Mouse (Mus musculus) embryonic facial prominence, embryonic 14.5 days (tissue): ENCODE data around the gene Gm5431. TPM values are rescaled to one million over a fixed set of nuclear protein-coding genes. Genes with fewer than 3 reads are reported as not detected.

Source experiments
- ATAC-seq: fragments of 200-750 bp; cut with Nextera tagmentation; 2 replicates; pipeline ENCODE4 v1.8.0; 2017; ENCODE audit warnings: low read depth, moderate number of reproducible peaks, moderate TSS enrichment
- DNase-seq: peaks from one replicate; pipeline ENCODE4 v3.0.0-alpha.2; 2015; ENCODE audit warnings: low spot score
- H3K27ac ChIP-seq: fragments of 300-500 bp; sonication (generic); replicated peaks from 2 replicates; pipeline ENCODE4 v1.5.1; 2014; ENCODE audit warnings: low read depth, mild to moderate bottlenecking, low read length, moderate library complexity
- H3K27me3 ChIP-seq: fragments of 300-500 bp; sonication (generic); replicated peaks from 2 replicates; pipeline ENCODE4 v1.6.1; 2014; ENCODE audit warnings: low read length; ENCODE audit not compliant: control insufficient read depth, insufficient read depth
- H3K36me3 ChIP-seq: fragments of 300-500 bp; sonication (generic); 2 replicates; pipeline ENCODE4 v1.6.1; 2014; ENCODE audit warnings: low read length, mixed read lengths; ENCODE audit not compliant: control insufficient read depth, insufficient read depth
- H3K4me1 ChIP-seq: fragments of 300-500 bp; sonication (generic); 2 replicates; pipeline ENCODE4 v1.6.1; 2014; ENCODE audit warnings: antibody characterized with exemption, low read length; ENCODE audit not compliant: control insufficient read depth, insufficient read depth
- H3K4me2 ChIP-seq: fragments of 300-500 bp; sonication (generic); 2 replicates; pipeline ENCODE4 v1.6.1; 2014; ENCODE audit warnings: low read depth, mild to moderate bottlenecking, low read length, moderate library complexity, mixed read lengths
- H3K4me3 ChIP-seq: fragments of 300-500 bp; sonication (generic); 2 replicates; pipeline ENCODE4 v1.5.1; 2014; ENCODE audit warnings: low read depth, mild to moderate bottlenecking, low read length
- H3K9ac ChIP-seq: fragments of 300-500 bp; sonication (generic); 2 replicates; pipeline ENCODE4 v1.6.1; 2014; ENCODE audit warnings: low read depth, mild to moderate bottlenecking, low read length, moderate library complexity, mixed read lengths
- H3K9me3 ChIP-seq: fragments of 300-500 bp; sonication (generic); 2 replicates; pipeline ENCODE4 v1.6.1; 2016; ENCODE audit warnings: low read length; ENCODE audit not compliant: control insufficient read depth
- WGBS: fragments of 180-500 bp; shearing (Covaris S2); extraction: QIAGEN DNeasy Blood & Tissue Kit; methylation state at CpG from one replicate; pipeline ENCODE4 v1.1.7; 2014; 5-methylcytosine and 5-hydroxymethylcytosine counted together
- polyA plus RNA-seq: library from polyadenylated mRNA; unstranded; fragments of >200 nt; fragmentation: Nextera tagmentation; extraction: Ambion mirVana; gene quantifications from 2 replicates; pipeline ENCODE4 v1.2.1, GENCODE M21; 2014

Gm5431 gene
- polyA plus RNA-seq, 1 experiment from 2014 or later: 0.36 TPM

DNA sequence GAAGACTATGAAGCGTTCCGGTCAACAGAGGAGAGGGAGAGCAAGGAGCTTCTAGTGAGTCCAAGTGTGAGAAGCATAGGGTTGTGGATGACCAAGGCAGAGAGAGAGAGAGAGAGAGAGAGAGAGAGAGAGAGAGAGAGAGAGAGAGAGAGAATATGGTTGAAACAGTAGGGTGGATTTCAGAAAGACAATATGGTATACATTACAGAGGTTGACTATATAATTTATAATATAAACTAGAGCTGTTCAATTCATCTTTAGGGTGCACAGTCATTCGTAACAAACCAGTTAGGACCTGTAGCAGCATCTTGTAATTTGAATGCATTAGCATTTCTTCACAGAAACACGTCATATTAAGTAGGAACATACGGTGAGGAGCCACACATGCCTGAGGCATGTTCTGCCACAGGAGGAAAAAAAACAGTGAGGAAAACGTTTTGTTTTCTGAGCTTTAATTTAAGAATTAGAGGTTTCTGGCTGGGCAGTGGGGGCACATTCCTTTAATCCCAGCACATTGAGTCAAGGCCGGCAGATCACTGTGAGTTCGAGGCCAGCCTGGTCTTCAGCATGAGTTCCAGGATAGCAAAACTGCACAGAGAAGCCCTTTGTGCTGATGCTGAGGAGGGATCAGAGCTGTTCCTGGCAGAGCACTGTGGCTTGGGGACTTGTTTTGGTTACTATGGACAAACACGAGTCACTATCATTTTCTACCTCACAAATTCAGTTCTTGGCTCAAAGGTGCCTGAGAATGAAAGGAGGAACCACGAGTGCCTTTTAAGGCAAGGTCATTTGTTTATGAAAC, 62.9 kb downstream of the Gm5431 start:
- Histone ChIP-seq H3K36me3 (no peaks in the 10 kb centered on the region), H3K4me1 (peaks cover 8% of the 10 kb centered on the region), H3K4me2 (peak overlapping the region; percentile 79), H3K27ac (no peak overlapping the region), H3K27me3 (no peaks in the 10 kb centered on the region), H3K9me3 (no peaks in the 10 kb centered on the region), H3K9ac (no peak overlapping the region), H3K4me3 (peak overlapping the region; percentile 78)
- WGBS: 60% methylated on average over 10 of the region's 10 CpGs
- ATAC-seq: no peak
- DNase-seq: no peak

- ATAC-seq (no peak), DNase-seq (peak; percentile 49)
- 2% methylated on average over 16 of the region's 16 CpGs for WGBS
- Histone ChIP-seq H3K36me3 (no peaks in the 10 kb centered on the region), H3K9me3 (no peaks in the 10 kb centered on the region), H3K4me1 (peaks cover 8% of the 10 kb centered on the region), H3K9ac (peak overlapping the region; percentile 72), H3K27me3 (no peaks in the 10 kb centered on the region), H3K27ac (peak overlapping the region; percentile 33; the same call in 1 of the 2 replicates), H3K4me3 (peak overlapping the region; percentile 78), H3K4me2 (peak overlapping the region; percentile 79)
Measured at GRCm38 (mm10) chr11:48838181-48838797, 63.7 kb downstream of the Gm5431 start.

Other genes starting within 250 kb of the Gm5431 start
- gene Rack1, start 101.9 kb downstream of the Gm5431 start, polyA plus RNA-seq: 912 and 926 TPM in 2 replicates
- gene Trim41, start 84.9 kb downstream of the Gm5431 start, polyA plus RNA-seq: 5.2 and 5.3 TPM in 2 replicates
- gene Trim7, start 76.1 kb downstream of the Gm5431 start, polyA plus RNA-seq: 1.3 TPM in 2 replicates
- gene Gm12184, start 75.6 kb downstream of the Gm5431 start, polyA plus RNA-seq: 3.4 and 4.6 TPM in 2 replicates
- gene Irgm1, start 30.5 kb downstream of the Gm5431 start, polyA plus RNA-seq: 6.9 and 7.6 TPM in 2 replicates
- 2.8 and 3.4 TPM in 2 replicates for gene Psme2b, start 44.0 kb upstream of the Gm5431 start, polyA plus RNA-seq
- 0.08 TPM in 1 of 2 replicates, not detected in the other for gene Olfr56, start 76.7 kb upstream of the Gm5431 start, polyA plus RNA-seq
- 0.39 and 0.51 TPM in 2 replicates for gene 9930111J21Rik1, start 77.2 kb upstream of the Gm5431 start, polyA plus RNA-seq
- gene Gm12185, start 90.0 kb upstream of the Gm5431 start, polyA plus RNA-seq: not detected in 2 replicates
- gene Tgtp1, start 92.0 kb upstream of the Gm5431 start, polyA plus RNA-seq: 0.81 TPM in 1 of 2 replicates, not detected in the other
- gene 9930111J21Rik2, start 149.0 kb upstream of the Gm5431 start, polyA plus RNA-seq: 0.59 and 0.81 TPM in 2 replicates
- 0.11 and 0.28 TPM in 2 replicates for gene Tgtp2, start 162.0 kb upstream of the Gm5431 start, polyA plus RNA-seq
- 1.8 and 2.4 TPM in 2 replicates for gene Ifi47, start 174.4 kb upstream of the Gm5431 start, polyA plus RNA-seq
- gene Olfr1396, start 212.7 kb upstream of the Gm5431 start, polyA plus RNA-seq: 0.08 and 0.46 TPM in 2 replicates
- gene Olfr1395, start 240.1 kb upstream of the Gm5431 start, polyA plus RNA-seq: 0.10 and 0.35 TPM in 2 replicates